Mouse (Mus musculus): ENCODE data around the gene Zfp609. TPM values are rescaled to one million over a fixed set of nuclear protein-coding genes. Genes with fewer than 3 reads are reported as not detected.
"Not testable (repeated sequence)": the region's sequence is repeated elsewhere in the genome, so short reads cannot be mapped to it uniquely, and the experiment has no call there.

The Zfp609 gene
- total RNA-seq, 2 experiments from 2014 or later, result 46.5 to 52.7 TPM

- DNase-seq (ENCODE audit: low spot score in 2 of 2), result peak; percentile 97 to 98
Measured at GRCm38 (mm10) chr9:65676358-65677118, 150.8 kb downstream of the Zfp609 start.

GRCm38 (mm10) chr9:65675461-65676357, 151.7 kb downstream of the Zfp609 start:
- no peak for DNase-seq (ENCODE audit: low spot score in 2 of 2)

- no peak for DNase-seq (ENCODE audit: low spot score in 2 of 2)
Measured at GRCm38 (mm10) chr9:65672996-65673395, 154.4 kb downstream of the Zfp609 start.

GRCm38 (mm10) chr9:65671431-65671931, 155.9 kb downstream of the Zfp609 start:
- peak in 1 of 2 experiments; percentile 46 for DNase-seq (ENCODE audit: low spot score in 2 of 2)

- DNase-seq (ENCODE audit: low spot score in 2 of 2), result no peak
Measured at GRCm38 (mm10) chr9:65667701-65668100, 159.7 kb downstream of the Zfp609 start, which contains the start of gene Oaz2. Gene Oaz2, plus strand, starts transcription at chr9:65668001.

GRCm38 (mm10) chr9:65666042-65666441, 161.3 kb downstream of the Zfp609 start:
- DNase-seq (ENCODE audit: low spot score in 2 of 2), result peak in 1 of 2 experiments; percentile 58

GRCm38 (mm10) chr9:65664163-65664562, 163.2 kb downstream of the Zfp609 start:
- DNase-seq (ENCODE audit: low spot score in 2 of 2), result peak; percentile 30 to 32

- no peak for DNase-seq (ENCODE audit: low spot score in 2 of 2)
Measured at GRCm38 (mm10) chr9:65661493-65661892, 165.9 kb downstream of the Zfp609 start.

- no peak for DNase-seq (ENCODE audit: low spot score in 2 of 2)
Measured at GRCm38 (mm10) chr9:65661029-65661428, 166.3 kb downstream of the Zfp609 start.

GRCm38 (mm10) chr9:65657218-65657617, 170.1 kb downstream of the Zfp609 start:
- DNase-seq (ENCODE audit: low spot score in 2 of 2), result no peak

- no peak for DNase-seq (ENCODE audit: low spot score in 2 of 2)
Measured at GRCm38 (mm10) chr9:65655540-65655939, 171.8 kb downstream of the Zfp609 start.

- no peak for DNase-seq (ENCODE audit: low spot score in 2 of 2)
Measured at GRCm38 (mm10) chr9:65654700-65655237, 172.6 kb downstream of the Zfp609 start.

GRCm38 (mm10) chr9:65653741-65654140, 173.6 kb downstream of the Zfp609 start:
- DNase-seq (ENCODE audit: low spot score in 2 of 2), result no peak

GRCm38 (mm10) chr9:65651957-65652356, 175.4 kb downstream of the Zfp609 start:
- not testable (repeated sequence) for DNase-seq (ENCODE audit: low spot score in 2 of 2)

GRCm38 (mm10) chr9:65649997-65650396, 177.4 kb downstream of the Zfp609 start:
- DNase-seq (ENCODE audit: low spot score in 2 of 2), result no peak

GRCm38 (mm10) chr9:65648730-65649129, 178.6 kb downstream of the Zfp609 start:
- no peak for DNase-seq (ENCODE audit: low spot score in 2 of 2)

GRCm38 (mm10) chr9:65646782-65647181, 180.6 kb downstream of the Zfp609 start:
- no peak for DNase-seq (ENCODE audit: low spot score in 2 of 2)

GRCm38 (mm10) chr9:65645984-65646383, 181.4 kb downstream of the Zfp609 start:
- no peak for DNase-seq (ENCODE audit: low spot score in 2 of 2)

GRCm38 (mm10) chr9:65644960-65645359, 182.4 kb downstream of the Zfp609 start:
- DNase-seq (ENCODE audit: low spot score in 2 of 2), result no peak

GRCm38 (mm10) chr9:65642546-65642945, 184.8 kb downstream of the Zfp609 start:
- DNase-seq (ENCODE audit: low spot score in 2 of 2), result no peak

All from adrenal gland, postnatal 4 days (tissue).